Mouse (Mus musculus): ENCODE results near the gene 4931414P19Rik. TPM values are rescaled to one million over a fixed set of nuclear protein-coding genes. Genes with fewer than 3 reads are reported as not detected.
"Not testable (repeated sequence)": the region's sequence is repeated elsewhere in the genome, so short reads cannot be mapped to it uniquely, and the experiment has no call there.

The 4931414P19Rik gene
- polyA plus RNA-seq, 1 experiment from 2014 or later = 6.0 TPM

DNA sequence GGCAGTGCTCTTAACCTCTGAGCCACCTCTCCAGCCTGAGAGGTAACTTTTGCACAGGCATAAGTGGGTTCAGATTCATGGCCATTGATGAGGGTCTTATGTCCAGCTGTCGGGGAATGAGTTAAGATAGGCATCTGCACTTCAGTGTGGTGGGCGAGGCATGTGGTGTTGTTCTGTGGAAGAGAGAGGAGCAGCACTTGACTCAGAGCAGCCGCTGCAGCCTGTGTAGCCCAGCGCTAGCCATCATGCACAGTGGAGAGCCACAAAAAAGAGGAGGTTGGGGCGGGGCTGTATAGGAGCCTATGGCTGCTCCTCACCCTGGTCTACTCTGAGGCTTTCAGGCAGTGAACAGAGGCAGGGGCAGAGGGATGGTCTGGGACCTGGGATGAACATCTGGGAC is 22.3 kb upstream of the 4931414P19Rik start:
- no peaks in the 10 kb centered on the region for H3K9me3 ChIP-seq
- no peak for ATAC-seq (ENCODE audit: extremely low read depth, insufficient number of reproducible peaks, low FRiP score, low TSS enrichment)
- no peak overlapping the region for H3K4me2 ChIP-seq
- no peak overlapping the region for H3K9ac ChIP-seq
- no peaks in the 10 kb centered on the region for H3K4me1 ChIP-seq
- H3K27me3 ChIP-seq (replicated peaks) = no peaks in the 10 kb centered on the region; the same call in 1 of the 2 replicates
- WGBS = 62% methylated on average over 5 of the region's 5 CpGs
- H3K4me3 ChIP-seq = no peak overlapping the region
- peaks cover 23% of the 10 kb centered on the region for H3K36me3 ChIP-seq
- no peak overlapping the region for H3K27ac ChIP-seq (replicated peaks)

- Histone ChIP-seq H3K4me1 (no peaks in the 10 kb centered on the region), H3K4me3 (no peak overlapping the region), H3K36me3 (no peaks in the 10 kb centered on the region), H3K27ac (replicated peaks) (no peak overlapping the region), H3K9ac (no peak overlapping the region), H3K27me3 (replicated peaks) (no peaks in the 10 kb centered on the region; the same call in 1 of the 2 replicates), H3K9me3 (no peaks in the 10 kb centered on the region), H3K4me2 (no peak overlapping the region)
- WGBS = 69% methylated on average over 10 of the region's 10 CpGs
- ATAC-seq (ENCODE audit: extremely low read depth, insufficient number of reproducible peaks, low FRiP score, low TSS enrichment) = no peak
These were observed 19.2 kb upstream of the 4931414P19Rik start for GRCm38 (mm10) chr14:54624976-54625375.

DNA sequence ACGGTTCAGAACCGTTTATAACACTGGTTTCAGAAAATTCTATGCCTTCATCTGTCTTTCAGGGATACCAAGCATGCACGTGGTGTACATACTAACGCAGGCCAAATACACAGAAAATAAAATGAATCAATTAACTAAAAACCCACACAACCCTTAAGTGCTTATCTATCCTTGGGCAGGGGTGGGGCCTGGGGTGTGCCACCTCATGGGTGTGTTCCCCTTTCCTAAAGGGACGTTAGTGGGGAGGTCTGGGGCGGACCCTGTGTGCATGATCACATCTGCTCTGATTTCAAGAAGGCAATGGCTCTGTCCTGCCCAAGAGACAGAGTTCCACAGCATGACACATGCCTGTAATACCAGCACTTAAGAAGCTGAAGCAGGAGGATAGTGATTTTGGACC is 17.5 kb upstream of the 4931414P19Rik start:
- H3K4me1 ChIP-seq = no peaks in the 10 kb centered on the region
- H3K9ac ChIP-seq = no peak overlapping the region
- H3K9me3 ChIP-seq = no peaks in the 10 kb centered on the region
- ATAC-seq (ENCODE audit: extremely low read depth, insufficient number of reproducible peaks, low FRiP score, low TSS enrichment) = no peak
- H3K36me3 ChIP-seq = no peaks in the 10 kb centered on the region
- 76% methylated on average over 6 of the region's 6 CpGs for WGBS
- no peak overlapping the region for H3K4me2 ChIP-seq
- no peaks in the 10 kb centered on the region; the same call in 1 of the 2 replicates for H3K27me3 ChIP-seq (replicated peaks)
- H3K27ac ChIP-seq (replicated peaks) = no peak overlapping the region
- H3K4me3 ChIP-seq = no peak overlapping the region

GRCm38 (mm10) chr14:54621133-54621532 is 15.3 kb upstream of the 4931414P19Rik start, which contains the start of gene Psmb11:
Psmb11 (plus strand) TSS chr14:54621433.
- ATAC-seq (ENCODE audit: extremely low read depth, insufficient number of reproducible peaks, low FRiP score, low TSS enrichment) = no peak
- H3K9me3 ChIP-seq = no peaks in the 10 kb centered on the region
- H3K27ac ChIP-seq (replicated peaks) = no peak within 1 kb of the TSS
- H3K4me2 ChIP-seq = no peak within 1 kb of the TSS
- 89% methylated on average over 1 of the region's 1 CpGs for WGBS
- H3K36me3 ChIP-seq = peaks cover 5% of the 10 kb centered on the region
- no peak within 1 kb of the TSS for H3K4me3 ChIP-seq
- peaks cover 12% of the 10 kb centered on the region for H3K4me1 ChIP-seq
- no peak within 1 kb of the TSS for H3K9ac ChIP-seq
- H3K27me3 ChIP-seq (replicated peaks) = no peaks in the 10 kb centered on the region; the same call in 1 of the 2 replicates

GRCm38 (mm10) chr14:54617897-54618365 is 12.1 kb upstream of the 4931414P19Rik start, which contains the start of gene Psmb5:
Psmb5 (minus strand) TSS chr14:54618022.
- H3K4me1 ChIP-seq = peaks cover 17% of the 10 kb centered on the region
- H3K27me3 ChIP-seq (replicated peaks) = no peaks in the 10 kb centered on the region
- ATAC-seq (ENCODE audit: extremely low read depth, insufficient number of reproducible peaks, low FRiP score, low TSS enrichment) = peak; percentile 79
- H3K4me2 ChIP-seq = peak within 1 kb of the TSS; percentile 87
- under 1% methylated on average over 25 of the region's 25 CpGs for WGBS
- H3K9me3 ChIP-seq = no peaks in the 10 kb centered on the region
- peaks cover 32% of the 10 kb centered on the region for H3K36me3 ChIP-seq
- peak within 1 kb of the TSS; percentile 83 for H3K27ac ChIP-seq (replicated peaks)
- peak within 1 kb of the TSS; percentile 97 for H3K9ac ChIP-seq
- H3K4me3 ChIP-seq = peak within 1 kb of the TSS; percentile 87

GRCm38 (mm10) chr14:54617152-54617896 is 11.5 kb upstream of the 4931414P19Rik start:
- Histone ChIP-seq H3K4me1 (peaks cover 17% of the 10 kb centered on the region), H3K4me2 (peak overlapping the region; percentile 87), H3K27ac (replicated peaks) (peak overlapping the region; percentile 83), H3K4me3 (peak overlapping the region; percentile 87), H3K9me3 (no peaks in the 10 kb centered on the region), H3K36me3 (peaks cover 38% of the 10 kb centered on the region), H3K27me3 (replicated peaks) (no peaks in the 10 kb centered on the region), H3K9ac (peak overlapping the region; percentile 97)
- peak; percentile 4; the same call in 1 of the 2 replicates for ATAC-seq (ENCODE audit: extremely low read depth, insufficient number of reproducible peaks, low FRiP score, low TSS enrichment)
- 2% methylated on average over 38 of the region's 38 CpGs for WGBS

- Histone ChIP-seq H3K27ac (replicated peaks) (no peak overlapping the region), H3K4me1 (peaks cover 17% of the 10 kb centered on the region), H3K9me3 (no peaks in the 10 kb centered on the region), H3K4me2 (peak overlapping the region; percentile 87), H3K9ac (no peak overlapping the region), H3K36me3 (peaks cover 45% of the 10 kb centered on the region), H3K27me3 (replicated peaks) (no peaks in the 10 kb centered on the region), H3K4me3 (peak overlapping the region; percentile 87)
- 91% methylated on average over 16 of the region's 16 CpGs for WGBS
- no peak for ATAC-seq (ENCODE audit: extremely low read depth, insufficient number of reproducible peaks, low FRiP score, low TSS enrichment)
These were observed 10.5 kb upstream of the 4931414P19Rik start for GRCm38 (mm10) chr14:54616226-54616825.

DNA sequence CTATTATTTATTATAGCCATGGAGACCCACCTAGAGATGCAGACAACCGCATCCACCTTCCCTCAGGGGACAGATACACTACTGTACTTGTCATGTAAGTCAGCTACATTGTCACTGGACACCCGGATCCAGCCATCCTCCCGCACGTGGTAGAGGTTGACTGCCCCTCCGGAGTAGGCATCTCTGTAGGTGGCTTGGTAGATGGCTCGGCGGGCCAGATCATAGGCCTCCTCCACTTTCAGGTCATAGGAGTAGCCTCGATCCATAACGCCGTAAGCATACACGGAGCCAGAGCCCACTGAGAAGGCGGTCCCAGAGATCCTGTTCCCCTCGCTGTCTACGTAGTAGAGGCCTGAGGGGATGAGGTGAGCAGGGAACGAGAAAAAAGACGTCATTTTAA is 8.3 kb upstream of the 4931414P19Rik start:
- WGBS = 93% methylated on average over 16 of the region's 16 CpGs
- Histone ChIP-seq H3K4me1 (peaks cover 17% of the 10 kb centered on the region), H3K36me3 (peaks cover 60% of the 10 kb centered on the region)
- H3K4me2 ChIP-seq; H3K27me3 ChIP-seq (replicated peaks); H3K9me3 ChIP-seq; H3K4me3 ChIP-seq; ATAC-seq (ENCODE audit: extremely low read depth, insufficient number of reproducible peaks, low FRiP score, low TSS enrichment); H3K9ac ChIP-seq; H3K27ac ChIP-seq (replicated peaks): not testable (repeated sequence)

DNA sequence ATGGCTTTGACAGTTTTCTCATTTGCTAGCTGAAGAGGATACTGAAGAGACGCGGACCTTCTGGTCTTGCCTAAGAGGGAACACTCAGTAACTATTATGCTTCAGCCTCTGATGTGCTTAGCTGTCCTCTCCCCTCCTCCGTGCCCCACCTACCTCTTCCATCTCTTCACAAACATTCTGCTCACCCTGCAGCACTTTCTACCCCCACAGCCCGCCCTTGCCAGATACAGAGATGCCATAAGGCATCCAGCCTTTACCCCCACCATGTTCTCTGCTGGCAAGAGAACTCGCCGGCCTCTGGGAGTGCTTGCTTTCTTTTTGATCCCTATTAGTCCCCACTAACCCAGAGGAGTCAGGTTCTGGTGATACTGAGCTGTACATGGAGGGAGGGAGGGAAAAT is 4.9 kb upstream of the 4931414P19Rik start:
- Histone ChIP-seq H3K9me3 (no peaks in the 10 kb centered on the region), H3K4me2 (no peak overlapping the region), H3K27me3 (replicated peaks) (no peaks in the 10 kb centered on the region), H3K9ac (no peak overlapping the region), H3K4me1 (peaks cover 2% of the 10 kb centered on the region; the same call in 1 of the 2 replicates), H3K4me3 (no peak overlapping the region), H3K36me3 (peaks cover 50% of the 10 kb centered on the region), H3K27ac (replicated peaks) (no peak overlapping the region)
- 73% methylated on average over 6 of the region's 6 CpGs for WGBS
- ATAC-seq (ENCODE audit: extremely low read depth, insufficient number of reproducible peaks, low FRiP score, low TSS enrichment) = no peak

DNA sequence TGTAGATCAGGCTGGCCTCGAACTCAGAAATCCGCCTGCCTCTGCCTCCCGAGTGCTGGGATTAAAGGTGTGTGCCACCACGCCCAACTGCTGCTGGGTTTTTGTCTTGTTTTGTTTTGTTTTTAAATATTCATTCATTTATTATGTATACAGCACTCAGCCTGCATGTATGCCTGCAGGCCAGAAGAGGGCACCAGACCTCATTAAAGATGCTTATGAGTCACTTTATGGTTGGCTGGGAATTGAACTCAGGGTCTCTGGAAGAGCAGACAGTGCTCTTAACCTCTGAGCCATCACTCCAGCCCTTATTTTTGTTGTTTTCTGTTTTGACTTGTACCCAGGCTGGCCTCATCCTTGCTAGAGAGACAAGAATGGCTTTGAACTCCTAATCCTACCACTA is 4.2 kb upstream of the 4931414P19Rik start:
- Histone ChIP-seq H3K4me3 (no peak overlapping the region), H3K4me1 (peaks cover 4% of the 10 kb centered on the region; the same call in 1 of the 2 replicates), H3K9me3 (no peaks in the 10 kb centered on the region), H3K27ac (replicated peaks) (no peak overlapping the region), H3K27me3 (replicated peaks) (no peaks in the 10 kb centered on the region), H3K36me3 (peaks cover 43% of the 10 kb centered on the region), H3K4me2 (no peak overlapping the region), H3K9ac (no peak overlapping the region)
- no peak for ATAC-seq (ENCODE audit: extremely low read depth, insufficient number of reproducible peaks, low FRiP score, low TSS enrichment)
- WGBS = 77% methylated on average over 4 of the region's 4 CpGs

DNA sequence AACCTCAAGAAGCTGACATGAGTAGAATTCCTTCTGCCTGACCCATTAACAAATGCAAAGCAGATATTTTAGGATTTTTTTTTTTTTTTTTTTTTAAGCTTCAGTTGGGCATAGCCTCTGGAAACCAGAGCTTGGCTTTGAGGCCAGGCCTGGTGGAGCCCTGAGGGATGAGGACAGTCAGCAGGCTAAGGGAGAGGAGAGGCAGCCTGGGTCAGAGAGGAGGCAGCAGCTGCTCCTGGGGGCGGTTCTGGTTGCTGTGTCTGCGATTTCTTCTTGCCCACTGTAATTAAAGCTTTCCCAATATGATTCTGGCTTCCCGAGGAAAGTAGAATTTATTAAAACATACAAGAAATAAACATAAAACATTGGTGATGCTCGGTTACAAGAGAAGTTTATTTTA is 3.5 kb upstream of the 4931414P19Rik start:
- Histone ChIP-seq H3K36me3 (peaks cover 36% of the 10 kb centered on the region), H3K4me1 (peaks cover 11% of the 10 kb centered on the region; the same call in 1 of the 2 replicates), H3K4me2 (no peak overlapping the region), H3K9ac (no peak overlapping the region), H3K27ac (replicated peaks) (no peak overlapping the region), H3K4me3 (no peak overlapping the region), H3K27me3 (replicated peaks) (no peaks in the 10 kb centered on the region), H3K9me3 (no peaks in the 10 kb centered on the region)
- WGBS = 68% methylated on average over 4 of the region's 4 CpGs
- ATAC-seq (ENCODE audit: extremely low read depth, insufficient number of reproducible peaks, low FRiP score, low TSS enrichment) = no peak
